Mouse (Mus musculus) layer of hippocampus, adult 9-11 months (tissue): ENCODE measurements at regions not wholly inside any gene's neighbourhood (a gene's known extent, or its start where the extent isn't known, plus 50 kb on each side); places are given as distances from the start of the nearest gene placed in this dataset.

Experiments
- DNase-seq: peaks from one replicate; pipeline ENCODE4 v3.0.0; 2022

DNA sequence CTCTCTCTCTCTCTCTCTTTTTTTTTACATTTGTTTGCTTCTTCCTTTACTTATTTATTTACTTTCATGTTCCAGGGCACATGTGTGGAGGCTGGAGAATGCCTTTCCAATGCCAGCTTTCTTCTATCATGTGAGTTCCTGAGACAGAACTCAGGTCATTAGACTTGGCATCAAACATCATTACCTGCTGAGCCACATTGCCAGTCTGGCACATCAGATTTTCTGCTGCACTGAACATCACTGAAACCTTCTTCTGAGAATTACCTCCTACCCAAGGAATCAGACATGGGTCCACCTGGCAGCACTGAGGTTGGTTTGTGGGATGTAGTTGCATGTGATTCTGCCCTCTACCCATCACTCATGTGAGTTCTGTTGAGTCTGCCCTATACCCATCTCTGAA lies 279.2 kb upstream of the Fam19a5 start:
- DNase-seq: no peak

DNA sequence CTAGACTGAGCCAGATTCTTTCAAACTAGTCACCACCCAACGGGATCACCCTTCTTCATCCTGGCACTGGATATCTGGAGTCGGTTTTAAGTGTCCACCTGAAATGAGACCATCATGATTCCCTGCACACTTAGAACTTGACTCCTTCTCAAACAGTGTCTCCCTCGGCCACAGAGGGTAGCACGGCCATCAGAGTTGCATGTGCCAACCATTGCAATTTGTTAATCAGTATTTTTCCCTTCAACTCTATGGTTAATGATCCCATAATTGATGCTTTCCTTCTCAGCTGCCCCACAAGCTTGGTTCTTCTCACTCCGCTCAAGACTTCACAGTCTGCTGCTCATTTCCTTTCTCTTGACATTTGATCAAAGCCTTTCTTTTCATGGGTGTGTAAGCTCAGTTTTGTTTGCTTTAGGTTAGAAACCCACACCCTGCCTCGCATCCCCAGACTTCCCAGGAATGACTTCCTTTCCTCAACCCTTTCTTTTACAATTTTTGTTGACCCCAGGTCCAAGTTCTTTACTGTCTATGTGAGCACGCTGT lies 253.0 kb upstream of the Fam19a5 start:
- DNase-seq: no peak

DNA sequence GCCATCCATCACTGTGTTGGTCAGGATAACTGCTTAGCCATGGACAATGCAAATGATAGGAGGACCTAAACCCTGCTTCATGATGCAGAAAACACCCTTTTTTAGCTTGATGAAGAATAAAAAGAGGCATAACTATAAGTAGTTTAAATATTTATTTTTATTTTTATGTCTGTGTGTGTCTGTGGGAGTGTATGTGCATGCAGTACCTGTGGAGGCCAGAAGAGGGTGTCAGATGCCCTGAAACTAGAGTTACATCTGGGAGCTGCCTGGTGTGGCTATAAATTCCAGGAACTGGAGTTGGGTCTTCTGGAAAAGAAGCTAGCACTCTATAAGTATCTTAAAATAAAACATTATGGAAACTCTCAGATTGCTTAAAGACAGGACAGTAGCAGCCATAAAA lies 224.2 kb upstream of the Fam19a5 start:
- no peak for DNase-seq

DNA sequence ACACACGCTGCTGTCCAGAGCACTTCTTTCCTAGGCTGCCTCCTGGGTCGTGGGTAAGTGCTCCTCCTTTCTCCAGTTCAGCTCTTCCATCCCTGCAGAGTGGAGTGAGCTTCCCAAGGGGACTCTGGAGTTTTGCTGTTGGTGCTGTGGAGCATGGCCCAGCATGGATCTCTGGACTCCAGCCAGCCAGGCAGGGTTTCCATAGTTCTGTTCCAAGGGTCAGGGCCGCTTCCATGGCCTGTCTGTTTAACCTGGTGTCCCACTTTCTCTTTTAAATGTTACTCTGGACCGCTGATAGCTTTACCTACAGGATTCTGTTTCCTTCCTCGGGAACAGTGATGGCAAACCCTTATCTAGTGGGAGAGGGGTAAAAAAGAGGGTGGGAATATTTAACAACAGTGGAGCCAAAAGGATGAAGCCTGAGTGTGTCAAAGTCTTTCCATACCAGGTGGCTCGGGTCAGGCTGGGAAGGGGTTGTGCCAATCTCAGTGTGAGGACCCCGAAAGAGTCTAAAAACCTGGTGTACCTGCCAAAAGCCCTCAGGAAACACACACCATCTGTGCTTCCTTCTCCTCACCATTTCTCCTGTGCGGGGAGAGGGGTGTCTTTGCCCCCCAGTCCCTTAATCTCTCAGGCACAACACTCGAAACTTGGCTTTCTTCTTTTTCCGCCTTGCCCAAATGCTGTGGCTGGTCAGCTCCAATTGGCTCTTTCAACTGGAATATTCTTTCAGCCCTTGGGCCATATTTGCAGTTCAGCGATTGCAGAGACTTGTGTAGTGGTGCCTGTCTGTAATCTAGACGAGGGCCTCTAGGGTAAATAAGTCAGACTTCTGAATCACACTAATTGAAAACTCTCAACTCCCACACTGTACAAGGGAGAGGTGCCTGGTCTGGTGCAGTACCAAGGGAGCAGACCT lies 222.8 kb upstream of the Fam19a5 start:
- DNase-seq: no peak

GRCm38 (mm10) chr15:87325389-87325788 lies 218.7 kb upstream of the Fam19a5 start:
- DNase-seq: no peak

DNA sequence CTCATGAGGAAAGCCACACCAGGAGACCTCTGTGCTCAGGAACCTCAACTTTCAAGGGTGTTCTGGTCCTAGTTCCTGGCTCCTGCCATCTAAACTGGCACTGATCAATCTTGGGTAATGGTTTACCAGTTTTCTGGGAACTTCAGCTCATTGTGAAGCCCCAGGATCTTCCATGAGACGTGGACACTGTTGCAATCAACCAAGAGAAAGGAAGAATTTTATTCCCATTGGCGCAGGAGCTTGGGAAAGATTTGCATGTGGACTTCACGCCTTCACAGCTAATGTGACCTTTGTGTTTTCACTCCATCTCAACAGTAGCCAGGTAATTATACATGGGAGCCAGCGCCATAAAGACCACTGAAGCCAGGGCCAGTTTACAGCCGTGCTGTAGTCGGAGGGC lies 217.8 kb upstream of the Fam19a5 start:
- no peak for DNase-seq

DNA sequence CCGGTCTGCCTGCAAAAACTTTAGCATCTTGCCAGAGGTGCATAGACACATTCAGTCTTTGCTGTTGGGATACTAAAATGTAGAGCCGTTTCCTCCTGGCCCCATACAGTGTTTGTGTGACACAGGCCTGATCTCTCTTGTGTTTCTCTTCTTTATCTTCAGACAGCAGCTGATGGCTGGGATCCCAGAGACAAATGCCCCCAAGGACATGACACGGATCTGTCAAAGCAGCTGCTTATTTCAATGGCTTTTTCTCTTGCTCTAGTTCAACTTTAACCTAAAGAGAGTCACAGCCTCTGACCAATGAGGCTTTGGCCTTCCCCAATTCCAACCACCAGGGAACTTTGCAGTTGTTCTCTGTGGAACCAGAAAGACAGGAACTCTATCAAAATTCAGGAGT lies 211.7 kb upstream of the Fam19a5 start:
- no peak for DNase-seq

DNA sequence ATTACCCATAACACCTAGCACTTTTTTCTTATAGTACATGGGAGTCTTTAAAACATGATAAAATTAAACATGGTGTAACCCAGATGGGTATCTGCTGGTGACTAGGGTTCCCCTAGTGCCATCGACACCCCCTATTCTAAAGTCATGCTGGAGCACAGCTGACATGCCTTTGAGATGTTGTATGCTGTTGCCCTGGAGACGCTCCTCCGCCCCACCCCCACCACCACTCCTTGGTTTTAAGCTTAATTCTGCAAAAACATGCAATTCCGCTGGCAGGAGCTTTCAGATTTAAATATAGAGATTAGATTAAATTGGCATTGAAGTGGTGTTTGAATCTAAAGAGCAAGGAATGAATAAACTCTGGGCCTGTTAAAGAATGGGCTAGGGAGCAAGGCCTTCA lies 210.6 kb upstream of the Fam19a5 start:
- DNase-seq: no peak

DNA sequence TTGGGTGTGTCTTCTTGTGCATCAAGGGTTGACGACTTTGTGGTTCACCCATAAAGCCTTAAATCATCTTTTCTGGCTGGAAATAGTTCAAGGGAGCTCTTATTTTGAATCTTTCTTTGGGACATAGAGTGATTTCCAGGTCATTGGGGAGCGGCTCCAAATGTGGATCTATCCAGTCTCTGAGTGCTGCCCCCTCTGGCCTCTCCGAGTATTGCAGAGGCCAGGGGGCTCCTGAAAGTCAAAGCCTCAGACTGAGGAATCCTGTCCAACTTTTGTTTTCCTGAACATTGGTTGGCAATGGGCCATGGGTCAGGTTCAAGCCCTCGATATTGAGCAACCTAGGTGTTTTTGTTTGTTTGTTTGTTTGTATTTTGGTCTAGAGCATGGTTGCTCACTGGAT lies 209.7 kb upstream of the Fam19a5 start:
- no peak for DNase-seq

DNA sequence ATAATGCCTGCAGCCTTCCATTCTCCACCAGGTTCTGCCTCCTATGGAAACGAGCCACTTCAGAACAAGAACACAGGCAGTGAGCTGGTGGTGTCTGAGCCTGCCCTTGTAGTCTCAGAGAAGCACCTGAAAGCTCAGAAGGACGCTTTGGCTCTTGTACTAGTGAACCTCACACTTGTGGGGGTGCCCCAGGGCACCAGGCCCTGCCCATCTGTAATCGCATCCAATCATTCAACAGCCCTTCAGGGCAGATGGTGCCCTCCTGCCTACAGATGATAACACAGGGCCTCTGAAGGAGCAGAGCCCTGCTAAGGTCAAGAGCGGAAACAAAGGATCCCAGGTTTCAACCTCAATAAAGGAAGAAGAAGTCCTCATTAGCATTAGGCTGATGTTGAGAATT lies 208.8 kb upstream of the Fam19a5 start:
- DNase-seq: no peak

DNA sequence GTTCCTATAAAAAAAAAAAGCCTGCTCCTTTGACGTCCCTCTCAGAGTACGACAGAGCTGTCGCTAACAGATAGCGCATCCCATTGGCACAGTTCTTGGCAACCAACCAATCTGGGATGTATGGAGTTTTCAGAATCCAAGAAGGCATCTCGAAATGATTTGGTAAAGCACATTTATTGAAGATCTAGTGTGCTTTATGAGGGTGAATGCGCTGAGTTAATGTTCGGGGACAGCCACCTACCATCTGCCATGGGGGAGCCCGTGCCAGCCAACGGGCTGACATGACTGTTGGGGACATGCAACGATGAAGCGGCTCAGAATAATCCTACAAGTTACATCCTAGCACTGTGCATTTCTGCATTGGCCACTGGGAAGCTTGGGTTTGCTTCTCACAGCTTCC lies 208.4 kb upstream of the Fam19a5 start:
- DNase-seq: peak; percentile 69

- DNase-seq: peak; percentile 55
Measured at GRCm38 (mm10) chr15:87339904-87340303, 204.2 kb upstream of the Fam19a5 start.

GRCm38 (mm10) chr15:87342656-87343055 lies 201.4 kb upstream of the Fam19a5 start:
- DNase-seq: peak; percentile 11

- peak; percentile 10 for DNase-seq
Measured at GRCm38 (mm10) chr15:87345826-87346225, 198.3 kb upstream of the Fam19a5 start.

GRCm38 (mm10) chr15:87349533-87350247 lies 194.4 kb upstream of the Fam19a5 start:
- peak; percentile 30 for DNase-seq

DNA sequence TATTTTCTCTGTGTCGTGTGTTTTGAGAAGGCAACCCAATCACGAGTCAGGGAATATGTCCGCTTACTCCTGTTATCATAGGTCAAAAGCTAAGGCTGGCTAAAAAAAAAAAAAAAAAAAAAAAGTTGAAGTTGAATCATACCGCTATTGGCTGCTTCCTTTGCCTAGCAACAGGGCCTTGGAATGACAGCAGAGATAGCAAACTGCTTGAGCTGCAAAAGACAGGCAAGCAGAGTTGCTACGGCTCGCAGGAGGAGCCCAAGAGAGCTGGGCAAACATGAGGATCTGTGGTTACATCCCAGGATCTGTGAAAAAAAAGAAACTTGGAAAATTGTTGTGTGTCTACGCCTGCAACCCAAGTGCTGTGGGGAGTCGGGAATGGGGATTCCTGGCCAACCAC lies 191.3 kb upstream of the Fam19a5 start:
- DNase-seq: no peak

DNA sequence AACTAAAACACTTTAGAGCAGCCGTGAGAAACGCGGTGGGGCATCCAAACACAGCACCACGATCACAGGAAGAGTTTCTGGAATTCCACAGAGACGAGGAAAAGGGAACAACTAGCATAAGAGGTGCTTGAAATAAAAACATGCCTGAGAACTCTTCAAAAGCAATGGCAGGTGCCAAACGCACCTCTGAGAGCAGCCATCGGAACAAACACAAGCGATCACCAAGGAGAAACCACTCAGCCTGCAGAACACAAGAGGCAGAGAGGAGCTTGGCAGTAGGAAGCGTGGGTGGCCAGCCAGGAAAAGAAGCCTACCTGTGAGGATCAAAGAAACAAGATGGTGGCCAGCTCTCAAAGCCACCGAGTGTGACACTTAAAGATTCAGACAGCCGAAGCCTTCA lies 190.2 kb upstream of the Fam19a5 start:
- DNase-seq: no peak

- DNase-seq: no peak
Measured at GRCm38 (mm10) chr15:87360457-87360856, 183.6 kb upstream of the Fam19a5 start.

DNA sequence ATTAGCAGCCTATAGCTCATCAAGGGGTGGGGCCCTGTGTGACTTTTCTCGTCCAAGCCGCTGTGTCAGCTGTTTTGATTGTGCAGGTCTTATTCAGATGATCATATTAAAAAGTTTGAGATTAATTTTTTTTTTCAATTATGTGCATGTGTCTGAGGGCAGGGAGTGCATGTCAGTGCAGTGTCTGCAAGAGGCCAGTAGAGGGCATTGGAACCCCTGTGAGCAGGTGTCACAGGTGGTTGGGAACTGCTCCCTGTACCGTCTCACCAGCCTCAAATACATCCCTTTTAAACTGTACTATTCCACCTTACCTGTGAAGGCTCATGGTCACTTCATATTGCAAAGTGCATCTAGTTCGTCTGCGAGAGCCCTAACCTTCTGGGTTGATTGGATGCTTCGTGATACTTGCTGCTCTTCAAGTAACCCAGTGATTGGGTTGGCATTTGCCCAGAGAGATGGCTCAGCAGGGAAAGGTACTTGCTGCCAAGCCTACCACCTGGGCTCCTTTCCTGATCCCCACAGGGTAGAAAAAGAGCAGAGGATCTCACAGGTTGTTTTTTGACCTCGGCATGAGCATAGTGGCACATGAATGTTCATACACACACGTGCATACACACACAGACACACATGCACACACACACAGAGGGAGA lies 178.3 kb upstream of the Fam19a5 start:
- no peak for DNase-seq

GRCm38 (mm10) chr15:87367381-87367780 lies 176.7 kb upstream of the Fam19a5 start:
- DNase-seq: no peak

DNA sequence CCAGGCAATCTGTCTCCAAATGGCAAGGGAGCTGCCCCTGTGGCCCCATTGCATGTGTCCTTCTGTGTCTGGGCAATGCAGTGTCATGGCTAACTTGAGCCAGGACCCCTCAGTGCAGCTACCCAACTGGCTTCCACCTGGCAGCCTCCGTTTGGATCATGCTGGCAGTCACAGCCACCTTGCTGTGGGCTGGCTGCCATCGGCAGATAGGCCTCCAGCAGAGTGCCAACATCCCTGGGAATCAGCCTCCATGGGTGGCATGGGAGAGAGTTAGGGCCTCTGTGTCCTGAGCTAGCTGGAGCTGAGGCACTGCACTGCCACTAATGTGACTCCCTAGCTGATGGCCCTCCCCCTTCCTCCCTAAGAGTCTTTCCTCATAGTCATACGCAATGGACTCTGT lies 174.7 kb upstream of the Fam19a5 start:
- DNase-seq: no peak

- no peak for DNase-seq
Measured at GRCm38 (mm10) chr15:87369836-87370235, 174.3 kb upstream of the Fam19a5 start.

DNA sequence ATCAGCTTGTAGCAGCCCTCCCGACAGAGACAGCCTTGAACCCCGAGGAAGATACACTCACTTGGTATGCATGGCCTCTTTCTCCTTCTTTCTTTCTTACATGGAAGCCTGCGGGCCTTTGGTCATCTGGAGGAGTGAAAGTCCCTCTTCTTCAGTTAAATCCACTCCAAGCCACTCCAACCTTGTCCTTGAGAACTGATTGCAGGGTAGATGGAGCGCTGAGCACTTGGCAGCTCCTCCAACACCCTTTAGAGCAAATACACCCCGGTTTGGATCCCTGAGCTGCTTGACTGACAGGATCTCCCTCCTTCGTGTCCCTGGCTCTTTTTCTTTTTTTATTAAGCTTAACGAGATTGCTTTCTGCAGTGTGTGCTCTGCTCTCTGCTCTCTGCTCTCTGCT lies 173.3 kb upstream of the Fam19a5 start:
- no peak for DNase-seq

DNA sequence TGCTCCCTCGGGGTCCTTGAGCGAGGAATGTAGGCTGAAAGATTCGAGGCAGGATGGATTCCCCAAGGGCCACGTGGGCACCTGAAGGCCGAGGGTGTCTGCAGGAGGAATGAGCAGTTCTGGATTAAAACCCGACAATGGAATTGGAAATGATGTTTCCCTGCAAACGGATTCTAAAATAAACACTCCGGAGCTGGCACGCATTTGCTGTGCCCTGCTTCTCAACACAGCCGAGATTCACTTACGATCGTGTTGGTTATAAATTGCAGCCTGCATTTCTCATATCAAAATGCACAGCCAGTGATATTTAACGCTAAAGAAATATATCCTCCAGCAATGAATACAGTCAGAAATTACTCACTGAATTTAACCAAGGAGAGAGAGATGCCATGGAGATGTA lies 169.4 kb upstream of the Fam19a5 start:
- DNase-seq: no peak
